Mouse (Mus musculus) hindbrain, embryonic 15.5 days (tissue): ENCODE measurements around the gene Frzb. TPM values are rescaled to one million over a fixed set of nuclear protein-coding genes. Genes with fewer than 3 reads are reported as not detected.
A peak's percentile ranks its signal among the peaks of the same experiment; 100 is the strongest.

Experiments used
- ATAC-seq: fragments of 200-750 bp; cut with Nextera tagmentation; 2 replicates; pipeline ENCODE4 v1.8.0; 2017; ENCODE audit warnings: low read depth, moderate number of reproducible peaks, moderate TSS enrichment; ENCODE audit not compliant: low FRiP score
- H3K27ac ChIP-seq: fragments of 300-500 bp; sonication (generic); replicated peaks from 2 replicates; pipeline ENCODE4 v1.5.1; 2015; ENCODE audit warnings: mild to moderate bottlenecking, inconsistent platforms
- H3K27me3 ChIP-seq: fragments of 300-500 bp; sonication (generic); 2 replicates; pipeline ENCODE4 v1.6.1; 2015; ENCODE audit warnings: control low read depth, inconsistent platforms
- H3K36me3 ChIP-seq: fragments of 300-500 bp; sonication (generic); 2 replicates; pipeline ENCODE4 v1.6.1; 2015; ENCODE audit warnings: control low read depth, inconsistent platforms
- H3K4me1 ChIP-seq: fragments of 300-500 bp; sonication (generic); replicated peaks from 2 replicates; pipeline ENCODE4 v1.6.1; 2015; ENCODE audit warnings: control low read depth, inconsistent platforms
- H3K4me2 ChIP-seq: fragments of 300-500 bp; sonication (generic); 2 replicates; pipeline ENCODE4 v1.6.1; 2015; ENCODE audit warnings: moderate library complexity, mild to moderate bottlenecking, inconsistent platforms
- H3K4me3 ChIP-seq: fragments of 300-500 bp; sonication (generic); 2 replicates; pipeline ENCODE4 v1.5.1; 2015; ENCODE audit warnings: mild to moderate bottlenecking, inconsistent platforms
- H3K9ac ChIP-seq: fragments of 300-500 bp; sonication (generic); 2 replicates; pipeline ENCODE4 v1.6.1; 2015; ENCODE audit warnings: inconsistent platforms
- H3K9me3 ChIP-seq: fragments of 300-500 bp; sonication (generic); 2 replicates; pipeline ENCODE4 v1.6.1; 2016; ENCODE audit warnings: control low read depth, inconsistent platforms
- WGBS: fragments of 180-500 bp; shearing (Covaris S2); methylation state at CpG from one replicate; pipeline ENCODE4 v1.1.7; 2015; 5-methylcytosine and 5-hydroxymethylcytosine counted together
- polyA plus RNA-seq: library from polyadenylated mRNA; unstranded; fragments of >200 nt; fragmentation: Nextera tagmentation; extraction: Ambion mirVana; gene quantifications from 2 replicates; pipeline ENCODE4 v1.2.1, GENCODE M21; 2015

Frzb gene
- polyA plus RNA-seq, 1 experiment from 2014 or later, result 18.5 TPM

DNA sequence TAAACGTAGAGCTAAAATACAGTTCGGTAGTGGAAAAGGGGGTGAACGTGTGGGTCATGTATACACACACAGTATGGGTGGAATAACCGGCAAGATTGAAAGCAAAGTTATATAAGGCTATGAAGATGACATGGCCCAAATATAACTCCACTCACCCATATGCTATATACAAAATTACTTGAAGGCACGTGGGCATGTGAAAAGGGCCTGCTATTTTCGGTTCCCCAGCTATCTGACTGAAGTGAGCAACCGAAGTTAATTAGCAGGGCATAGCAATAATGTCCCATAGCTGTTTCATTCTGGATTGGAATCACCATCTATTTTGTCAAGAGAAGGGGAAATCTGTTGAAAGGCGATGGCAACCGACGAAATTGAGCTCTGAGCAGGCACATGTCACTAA is 1.9 kb downstream of the Frzb start:
- no peak overlapping the region for H3K27ac ChIP-seq
- no peaks in the 10 kb centered on the region for H3K36me3 ChIP-seq
- H3K4me1 ChIP-seq, result peaks cover 27% of the 10 kb centered on the region
- peaks cover 10% of the 10 kb centered on the region; the same call in 1 of the 2 replicates for H3K27me3 ChIP-seq
- H3K9me3 ChIP-seq, result 0 out of 2 replicates have a peak, but pooled peaks cover 3% of the 10 kb centered on the region
- WGBS, result 49% methylated on average over 10 of the region's 10 CpGs
- peak overlapping the region; percentile 92 for H3K4me2 ChIP-seq
- H3K9ac ChIP-seq, result 0 out of 2 replicates have a peak overlapping the region, but pooled peaks have one; percentile 44
- peak overlapping the region; percentile 61 for H3K4me3 ChIP-seq
- no peak for ATAC-seq

DNA sequence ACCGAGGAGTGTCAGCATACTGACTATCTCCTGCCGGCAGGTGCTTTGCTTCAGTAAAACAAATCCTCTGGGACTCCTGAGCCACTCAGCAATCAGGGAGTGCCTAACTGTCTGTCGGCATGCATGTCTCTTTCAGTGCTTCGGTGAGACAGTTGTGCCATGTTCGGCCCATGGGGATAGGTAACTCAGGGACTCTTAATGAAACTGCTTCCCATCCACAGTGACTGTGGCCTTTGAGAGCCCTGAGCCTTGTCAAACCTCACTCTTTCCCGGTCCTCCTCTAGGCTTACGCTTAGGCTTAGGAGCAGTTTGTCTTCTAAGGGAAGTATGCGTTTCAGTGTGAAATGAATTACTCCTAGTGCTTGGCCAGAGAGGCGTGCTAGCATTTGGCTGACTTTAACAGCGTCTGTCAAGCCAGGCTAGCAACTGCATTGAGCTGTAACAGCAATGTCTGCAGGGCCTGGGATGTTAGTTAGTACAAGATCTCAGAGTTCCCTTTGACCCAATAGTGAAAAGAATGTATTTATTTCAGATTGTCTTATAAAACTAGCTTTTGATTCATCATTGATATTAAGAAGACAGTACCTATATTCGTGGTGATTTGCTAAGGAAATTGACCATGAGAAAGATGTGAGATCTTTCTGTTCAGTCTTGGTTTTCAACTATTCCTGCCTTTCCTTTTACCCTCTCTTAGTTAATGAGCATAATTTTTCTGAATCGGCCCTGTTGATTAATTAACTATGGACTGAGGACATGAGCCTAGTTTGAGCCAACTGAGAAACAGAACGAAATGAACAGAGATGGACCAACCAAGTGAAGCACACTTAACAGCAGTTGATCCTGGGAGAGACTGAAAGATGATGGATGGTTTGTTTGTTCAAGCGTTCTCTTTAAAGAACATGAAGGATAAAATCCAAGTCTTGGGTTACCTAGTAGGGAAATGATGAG is 2.7 kb downstream of the Frzb start:
- peak overlapping the region; percentile 61; the same call in 1 of the 2 replicates for H3K4me3 ChIP-seq
- no peak for ATAC-seq
- H3K27me3 ChIP-seq, result peaks cover 10% of the 10 kb centered on the region; the same call in 1 of the 2 replicates
- no peak overlapping the region for H3K9ac ChIP-seq
- H3K27ac ChIP-seq, result no peak overlapping the region
- peaks cover 27% of the 10 kb centered on the region for H3K4me1 ChIP-seq
- H3K36me3 ChIP-seq, result no peaks in the 10 kb centered on the region
- H3K9me3 ChIP-seq, result 0 out of 2 replicates have a peak, but pooled peaks cover 3% of the 10 kb centered on the region
- peak overlapping the region; percentile 92 for H3K4me2 ChIP-seq
- WGBS, result 67% methylated on average over 14 of the region's 14 CpGs

DNA sequence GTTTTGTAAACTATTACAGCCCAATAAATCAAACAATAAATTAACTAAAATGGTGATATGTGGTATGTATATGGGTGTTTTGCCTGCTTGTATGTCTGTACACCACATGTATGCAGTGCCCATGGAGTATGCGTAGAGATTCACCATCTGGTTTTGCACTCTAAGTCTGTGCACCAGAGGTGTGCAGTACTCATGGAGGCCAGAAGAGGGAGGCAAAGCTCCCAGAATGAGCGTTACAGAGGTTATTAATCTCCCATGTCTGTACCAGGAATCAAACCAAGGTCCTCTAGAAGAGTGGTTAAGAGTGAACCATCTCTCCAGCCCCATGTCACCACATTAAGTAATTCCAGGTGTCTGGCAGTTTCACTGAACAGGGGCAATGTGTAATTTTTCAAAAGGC is 3.5 kb downstream of the Frzb start:
- ATAC-seq, result no peak
- Histone ChIP-seq H3K9me3 (0 out of 2 replicates have a peak, but pooled peaks cover 3% of the 10 kb centered on the region), H3K9ac (no peak overlapping the region), H3K27me3 (peaks cover 10% of the 10 kb centered on the region; the same call in 1 of the 2 replicates), H3K4me1 (peaks cover 27% of the 10 kb centered on the region), H3K27ac (no peak overlapping the region), H3K4me2 (no peak overlapping the region), H3K4me3 (no peak overlapping the region), H3K36me3 (no peaks in the 10 kb centered on the region)
- WGBS, result 97% methylated on average over 2 of the region's 2 CpGs

DNA sequence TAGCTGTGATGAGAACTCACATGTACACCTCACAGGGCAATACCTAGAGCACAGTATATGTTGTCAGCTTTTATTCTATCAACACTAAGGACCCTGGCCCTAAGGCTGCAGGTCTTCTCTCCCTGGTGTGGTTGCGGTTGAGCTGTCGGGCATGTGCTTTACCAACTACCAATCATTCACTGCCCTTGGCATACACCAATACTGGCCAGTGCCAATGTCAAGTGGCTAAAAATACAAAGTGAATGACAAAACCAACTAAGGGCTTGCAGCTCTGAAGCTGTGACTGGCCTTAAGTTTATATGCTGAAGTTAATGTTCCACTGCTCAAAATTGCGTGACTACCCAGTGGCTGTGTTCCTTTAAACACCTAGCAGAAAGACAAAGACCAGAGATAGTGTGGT is 6.0 kb downstream of the Frzb start:
- H3K9me3 ChIP-seq, result 0 out of 2 replicates have a peak, but pooled peaks cover 3% of the 10 kb centered on the region
- H3K4me3 ChIP-seq, result no peak overlapping the region
- no peak for ATAC-seq
- H3K9ac ChIP-seq, result no peak overlapping the region
- peaks cover 8% of the 10 kb centered on the region for H3K4me1 ChIP-seq
- WGBS, result 89% methylated on average over 3 of the region's 3 CpGs
- H3K27me3 ChIP-seq, result peaks cover 10% of the 10 kb centered on the region; the same call in 1 of the 2 replicates
- no peaks in the 10 kb centered on the region for H3K36me3 ChIP-seq
- no peak overlapping the region for H3K4me2 ChIP-seq
- no peak overlapping the region for H3K27ac ChIP-seq

DNA sequence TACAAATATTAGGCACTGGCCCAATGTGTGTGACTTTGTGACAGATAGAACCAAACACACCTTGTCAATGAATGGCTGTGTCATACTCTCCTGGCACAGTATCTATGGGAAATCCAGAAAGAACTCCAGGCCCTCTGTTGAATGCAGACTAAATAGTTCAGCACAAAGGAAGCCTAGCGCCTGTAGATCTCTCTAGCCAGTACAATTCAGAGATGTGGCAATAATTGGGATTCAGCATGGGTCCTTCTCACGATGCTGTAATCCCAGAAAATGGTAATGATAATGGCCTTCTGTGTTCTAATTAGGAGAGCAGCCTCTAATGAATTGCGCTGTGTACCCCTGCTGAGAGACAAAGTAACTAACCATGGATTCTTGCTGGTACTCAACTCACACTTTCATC is 8.6 kb downstream of the Frzb start:
- Histone ChIP-seq H3K9me3 (0 out of 2 replicates have a peak, but pooled peaks cover under 1% of the 10 kb centered on the region), H3K4me1 (no peaks in the 10 kb centered on the region), H3K9ac (no peak overlapping the region), H3K27ac (no peak overlapping the region), H3K4me2 (no peak overlapping the region), H3K36me3 (no peaks in the 10 kb centered on the region), H3K4me3 (no peak overlapping the region), H3K27me3 (no peaks in the 10 kb centered on the region)
- peak; percentile 51; the same call in 1 of the 2 replicates for ATAC-seq
- WGBS, result 38% methylated on average over 3 of the region's 3 CpGs

DNA sequence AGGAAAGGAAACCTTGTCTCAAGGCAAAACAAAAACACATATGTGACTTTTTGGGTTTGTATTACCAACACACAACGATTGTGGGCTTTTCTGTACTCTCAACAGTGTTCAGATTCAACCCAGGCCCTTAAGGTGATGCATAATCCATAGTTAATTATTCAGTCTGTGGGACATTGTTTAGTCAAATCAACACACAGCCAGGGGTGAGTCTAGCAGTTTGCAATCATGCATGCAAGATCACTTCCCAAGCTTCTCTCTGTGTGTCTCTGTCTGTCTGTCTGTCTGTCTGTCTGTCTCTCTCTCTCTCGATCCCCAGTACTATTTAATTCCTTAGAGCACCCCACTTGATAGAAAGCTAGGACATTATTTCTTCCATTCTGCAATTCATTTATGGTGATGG is 10.0 kb downstream of the Frzb start:
- Histone ChIP-seq H3K4me2 (no peak overlapping the region), H3K9me3 (no peaks in the 10 kb centered on the region), H3K36me3 (no peaks in the 10 kb centered on the region), H3K9ac (no peak overlapping the region), H3K4me3 (no peak overlapping the region), H3K4me1 (no peaks in the 10 kb centered on the region), H3K27me3 (no peaks in the 10 kb centered on the region), H3K27ac (no peak overlapping the region)
- ATAC-seq, result no peak
- WGBS, result 42% methylated on average over 2 of the region's 2 CpGs

DNA sequence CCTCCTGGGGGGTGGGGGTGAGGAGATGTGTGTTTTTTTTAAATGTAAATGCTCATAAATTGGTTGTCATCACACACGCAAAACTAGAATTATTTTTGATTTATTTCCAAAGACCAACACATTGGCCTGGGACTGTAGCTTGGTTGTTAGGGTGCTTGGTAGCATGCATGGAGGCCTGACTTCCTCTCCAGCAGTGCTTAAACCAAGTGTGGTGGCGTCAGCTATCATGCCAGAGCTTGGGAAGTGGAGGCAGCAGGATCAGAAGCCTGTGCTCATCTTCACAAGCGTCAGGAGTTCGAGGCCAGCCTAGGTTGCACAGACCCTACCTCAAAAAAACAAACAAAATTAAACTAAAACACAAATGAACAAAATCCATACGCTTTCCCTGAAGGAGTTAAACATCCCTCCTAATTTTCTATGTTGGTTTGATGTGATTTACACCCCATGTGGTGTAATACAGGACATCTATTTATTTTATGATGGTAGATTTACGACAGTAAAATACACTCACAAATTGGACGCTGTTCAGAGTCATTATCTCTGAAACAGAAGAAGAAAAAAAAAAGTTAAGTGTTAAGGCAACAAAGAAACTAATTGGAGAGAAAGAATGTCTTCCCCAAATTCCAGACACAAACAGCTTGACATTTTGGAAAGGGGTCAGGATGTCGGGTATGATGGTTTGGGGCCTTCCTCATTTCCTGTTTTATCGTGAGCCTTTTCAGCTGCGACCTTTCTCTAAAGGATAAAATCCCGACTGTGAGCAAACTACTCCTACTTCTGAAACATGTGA is 12.4 kb downstream of the Frzb start:
- no peak overlapping the region for H3K4me2 ChIP-seq
- WGBS, result 82% methylated on average over 11 of the region's 11 CpGs
- H3K36me3 ChIP-seq, result no peaks in the 10 kb centered on the region
- H3K9me3 ChIP-seq, result no peaks in the 10 kb centered on the region
- H3K4me1 ChIP-seq, result no peaks in the 10 kb centered on the region
- no peak for ATAC-seq
- H3K9ac ChIP-seq, result no peak overlapping the region
- H3K4me3 ChIP-seq, result no peak overlapping the region
- H3K27ac ChIP-seq, result no peak overlapping the region
- H3K27me3 ChIP-seq, result no peaks in the 10 kb centered on the region

DNA sequence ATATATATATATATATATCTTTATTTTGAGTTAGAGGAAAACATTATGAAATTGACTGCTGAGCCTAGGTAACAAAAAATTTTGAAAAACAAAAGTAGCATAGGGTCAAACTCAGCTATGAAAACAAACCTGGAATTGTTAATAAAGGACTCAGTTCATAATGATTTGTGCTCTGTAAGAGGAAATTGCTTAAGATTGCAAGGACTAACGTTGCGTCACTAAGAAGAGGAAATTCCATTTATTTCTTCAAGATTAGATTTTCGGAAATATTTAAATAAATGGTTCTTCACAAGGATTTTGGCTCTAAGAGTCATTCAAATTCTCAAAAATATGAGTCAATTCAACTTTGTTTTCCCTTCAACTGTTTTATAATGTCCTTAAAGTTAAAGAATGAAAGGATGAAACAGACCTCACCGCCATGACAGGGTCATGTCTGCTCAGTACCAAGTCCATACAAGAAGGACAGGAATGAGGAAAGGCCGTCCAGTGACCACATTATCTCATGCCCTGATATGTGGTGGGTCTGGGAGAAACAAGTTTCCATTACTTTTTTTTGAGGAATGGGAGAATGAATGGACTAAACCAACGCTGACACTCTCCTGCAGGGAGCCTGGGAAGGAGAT is 14.1 kb downstream of the Frzb start:
- H3K9me3 ChIP-seq, result no peaks in the 10 kb centered on the region
- H3K27ac ChIP-seq, result no peak overlapping the region
- 93% methylated on average over 6 of the region's 6 CpGs for WGBS
- no peak overlapping the region for H3K4me3 ChIP-seq
- no peaks in the 10 kb centered on the region for H3K4me1 ChIP-seq
- no peak for ATAC-seq
- H3K27me3 ChIP-seq, result no peaks in the 10 kb centered on the region
- no peak overlapping the region for H3K4me2 ChIP-seq
- H3K36me3 ChIP-seq, result no peaks in the 10 kb centered on the region
- H3K9ac ChIP-seq, result no peak overlapping the region

DNA sequence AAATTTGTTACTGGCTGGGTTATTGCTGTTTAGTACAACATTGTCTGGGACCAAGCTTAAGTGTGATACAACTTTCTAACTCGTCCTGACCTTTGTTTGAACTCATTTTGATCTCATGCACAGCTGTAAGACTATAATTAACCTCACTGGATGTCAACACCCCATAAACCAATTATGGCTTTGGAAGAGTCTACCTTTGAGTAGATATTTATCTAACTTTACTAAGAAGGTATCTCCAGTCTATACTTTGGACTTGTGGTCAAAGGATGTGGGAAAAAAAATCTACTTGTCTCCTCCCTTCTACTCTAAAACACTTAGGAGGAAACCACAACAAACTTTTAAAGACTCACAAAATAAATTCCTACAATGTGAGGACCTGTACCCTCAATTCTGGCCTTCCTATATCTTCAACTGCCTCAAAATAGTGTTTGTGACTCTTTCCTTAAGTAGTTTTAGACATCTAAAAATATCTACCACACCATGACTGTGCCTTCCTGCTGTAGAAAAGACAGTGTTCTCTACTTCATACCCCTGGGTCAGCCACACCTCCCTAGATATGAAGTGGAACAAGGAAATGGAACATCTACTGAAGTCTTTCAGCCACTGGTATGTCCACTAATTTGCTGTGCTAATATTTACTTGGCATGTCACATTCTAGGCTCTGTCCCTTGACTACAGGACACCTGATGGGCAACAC is 16.9 kb downstream of the Frzb start:
- Histone ChIP-seq H3K27ac (no peak overlapping the region), H3K4me3 (no peak overlapping the region), H3K36me3 (no peaks in the 10 kb centered on the region), H3K27me3 (no peaks in the 10 kb centered on the region), H3K9me3 (no peaks in the 10 kb centered on the region), H3K4me1 (no peaks in the 10 kb centered on the region), H3K4me2 (no peak overlapping the region), H3K9ac (no peak overlapping the region)
- WGBS, result 81% methylated on average over 1 of the region's 1 CpGs
- ATAC-seq, result no peak

DNA sequence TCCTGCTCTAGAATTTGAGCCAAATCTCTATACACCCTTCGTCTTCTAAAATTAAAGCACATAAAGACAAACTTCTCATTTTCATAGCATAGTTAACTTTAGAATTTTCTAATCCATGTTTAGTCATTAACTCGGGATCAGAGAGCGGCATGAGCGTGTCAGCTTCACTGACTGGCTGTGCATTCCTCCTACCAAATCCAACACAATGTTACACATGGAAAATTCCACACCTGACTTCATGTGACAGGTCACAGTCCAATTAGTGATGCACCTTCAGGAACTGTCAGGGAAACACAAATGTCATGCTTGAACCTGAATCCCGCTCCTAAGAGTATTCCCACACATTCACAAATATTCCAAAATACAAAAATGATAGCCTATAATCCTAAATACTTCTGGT is 24.3 kb downstream of the Frzb start:
- no peak overlapping the region for H3K9ac ChIP-seq
- no peaks in the 10 kb centered on the region for H3K4me1 ChIP-seq
- no peak overlapping the region for H3K27ac ChIP-seq
- WGBS, result 98% methylated on average over 5 of the region's 5 CpGs
- no peaks in the 10 kb centered on the region for H3K36me3 ChIP-seq
- no peaks in the 10 kb centered on the region for H3K9me3 ChIP-seq
- ATAC-seq, result no peak
- no peak overlapping the region for H3K4me2 ChIP-seq
- no peak overlapping the region for H3K4me3 ChIP-seq
- no peaks in the 10 kb centered on the region for H3K27me3 ChIP-seq

DNA sequence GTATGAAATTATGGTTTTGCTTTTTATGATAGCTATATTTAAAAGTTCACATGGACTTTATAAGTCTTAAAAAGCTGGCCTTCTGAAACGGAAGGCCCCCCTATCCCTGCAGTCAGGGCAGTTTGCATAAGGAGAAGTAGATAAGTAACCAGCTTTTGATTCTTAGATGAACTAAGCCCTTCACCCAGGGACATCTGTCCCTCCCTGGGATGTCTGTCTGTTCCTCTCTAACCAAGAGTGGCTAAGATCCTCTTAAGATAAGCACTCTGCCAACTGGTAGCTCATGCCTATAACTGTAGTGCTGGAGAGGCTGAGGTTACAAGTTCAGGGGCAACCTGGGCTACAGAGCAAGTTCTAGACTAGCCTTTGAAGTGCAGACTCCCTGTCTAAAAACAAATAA is 25.4 kb downstream of the Frzb start:
- 80% methylated on average over 1 of the region's 1 CpGs for WGBS
- H3K4me2 ChIP-seq, result no peak overlapping the region
- no peaks in the 10 kb centered on the region for H3K9me3 ChIP-seq

More for the DNA sequence above, 25.4 kb downstream of the Frzb start:
- no peaks in the 10 kb centered on the region for H3K27me3 ChIP-seq
- H3K27ac ChIP-seq, result no peak overlapping the region
- no peak for ATAC-seq
- H3K4me1 ChIP-seq, result no peaks in the 10 kb centered on the region
- H3K4me3 ChIP-seq, result no peak overlapping the region
- no peaks in the 10 kb centered on the region for H3K36me3 ChIP-seq
- H3K9ac ChIP-seq, result no peak overlapping the region
